Mouse (Mus musculus): Measurements from ENCODE around the gene Rnf26.

Gene Rnf26

DNA sequence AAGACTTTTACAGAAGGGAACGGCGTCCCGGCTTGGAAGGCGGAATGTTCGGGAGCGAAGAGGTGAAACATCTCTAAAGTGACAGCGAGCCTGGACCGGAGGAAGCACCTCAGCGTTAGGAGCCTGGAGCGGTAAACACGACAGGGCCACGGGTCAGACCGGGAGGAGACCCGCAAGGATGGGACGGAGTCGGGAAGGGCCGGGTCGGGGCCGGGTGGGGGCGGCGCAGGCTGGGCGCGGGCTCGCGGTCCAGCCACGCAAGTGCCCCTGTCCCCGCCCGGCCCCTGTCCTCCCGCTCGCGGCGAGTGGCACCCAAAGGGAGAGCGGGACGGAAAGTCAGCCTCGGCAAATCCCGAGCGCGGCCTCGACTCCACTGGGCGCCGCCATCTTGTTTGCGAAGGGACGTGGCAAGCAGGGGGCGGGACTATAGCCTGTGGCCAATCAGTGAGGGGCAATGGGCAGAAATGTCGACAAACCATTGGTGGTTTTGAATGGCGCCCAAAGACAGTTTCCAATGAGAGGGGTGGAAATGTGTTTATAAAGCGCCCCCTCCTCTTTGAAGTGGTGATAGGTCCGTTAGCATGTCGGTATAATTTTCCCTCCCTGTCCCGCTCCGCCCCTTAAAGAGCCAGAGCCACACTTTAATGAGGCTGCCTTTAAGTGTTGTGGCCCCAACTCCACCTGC lies at the start of gene Rnf26, which contains the start of gene Gm49380:
Gene Rnf26 (minus strand): TSS at position 413 of the 685 bp plus-strand sequence.
Gene Gm49380 (minus strand): TSS at position 396 of the 685 bp plus-strand sequence.
- in situ Hi-C loops (cut with MseI, MboI), result no loop called here

DNA sequence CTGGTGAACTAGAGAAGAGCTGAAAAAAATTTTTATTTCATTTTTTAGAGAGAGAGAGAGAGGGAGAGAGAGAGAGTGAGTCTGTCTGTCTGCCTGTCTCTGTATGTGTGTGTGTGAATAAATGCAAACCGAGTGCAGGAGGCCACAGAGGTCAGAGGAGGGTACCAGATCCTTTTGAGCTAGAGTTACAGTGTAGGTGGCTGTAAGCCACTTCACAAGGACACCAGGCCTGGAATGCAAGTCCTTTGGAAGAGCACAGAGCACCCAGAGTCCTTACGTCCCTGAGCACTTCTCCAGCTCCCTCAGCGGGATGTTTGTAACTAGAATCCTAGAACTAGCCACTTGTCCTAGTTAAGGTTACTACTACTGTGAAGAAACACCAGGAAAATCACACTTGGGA lies 46.6 kb upstream of the Rnf26 start:
- in situ Hi-C loops (cut with MseI, MboI), result no loop called here

DNA sequence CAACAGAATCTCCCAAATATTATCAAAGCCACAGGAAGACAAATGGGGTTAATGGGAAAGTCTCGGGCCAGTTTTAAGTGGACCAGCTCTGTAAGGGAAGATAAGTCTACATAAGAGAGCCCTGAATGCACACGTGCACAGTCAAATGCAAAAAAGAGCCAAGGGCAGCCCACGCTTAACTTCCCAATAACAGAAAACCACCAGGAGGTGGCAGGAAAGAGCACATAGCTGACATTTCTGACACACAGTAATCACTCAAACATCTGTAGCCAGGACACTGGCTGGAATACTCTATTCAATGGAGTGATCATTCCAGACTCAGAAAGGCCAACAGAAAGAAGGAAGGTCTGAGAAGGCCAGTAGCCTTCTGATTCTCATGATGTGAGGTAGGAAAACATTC lies 34.0 kb upstream of the Rnf26 start:
- in situ Hi-C loops (cut with MseI, MboI), result no loop called here

DNA sequence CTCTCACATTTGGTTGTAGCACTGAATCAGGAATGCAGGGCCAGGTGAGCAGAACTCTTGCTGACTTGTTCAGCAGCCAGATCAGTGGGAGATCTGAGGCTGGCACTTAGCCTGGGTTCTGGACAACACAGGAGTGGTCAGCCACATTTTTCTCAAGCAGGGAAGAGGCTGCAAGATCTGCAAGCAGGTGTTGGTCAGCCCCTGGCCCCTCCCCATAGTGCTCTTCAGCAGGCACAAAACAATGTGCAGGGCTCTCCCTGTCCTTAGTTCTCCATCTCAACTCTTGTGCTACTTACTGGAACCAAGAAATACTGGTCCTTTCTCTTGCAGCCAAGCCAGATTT lies 31.4 kb upstream of the Rnf26 start:
- in situ Hi-C loops (cut with MseI, MboI), result no loop called here

DNA sequence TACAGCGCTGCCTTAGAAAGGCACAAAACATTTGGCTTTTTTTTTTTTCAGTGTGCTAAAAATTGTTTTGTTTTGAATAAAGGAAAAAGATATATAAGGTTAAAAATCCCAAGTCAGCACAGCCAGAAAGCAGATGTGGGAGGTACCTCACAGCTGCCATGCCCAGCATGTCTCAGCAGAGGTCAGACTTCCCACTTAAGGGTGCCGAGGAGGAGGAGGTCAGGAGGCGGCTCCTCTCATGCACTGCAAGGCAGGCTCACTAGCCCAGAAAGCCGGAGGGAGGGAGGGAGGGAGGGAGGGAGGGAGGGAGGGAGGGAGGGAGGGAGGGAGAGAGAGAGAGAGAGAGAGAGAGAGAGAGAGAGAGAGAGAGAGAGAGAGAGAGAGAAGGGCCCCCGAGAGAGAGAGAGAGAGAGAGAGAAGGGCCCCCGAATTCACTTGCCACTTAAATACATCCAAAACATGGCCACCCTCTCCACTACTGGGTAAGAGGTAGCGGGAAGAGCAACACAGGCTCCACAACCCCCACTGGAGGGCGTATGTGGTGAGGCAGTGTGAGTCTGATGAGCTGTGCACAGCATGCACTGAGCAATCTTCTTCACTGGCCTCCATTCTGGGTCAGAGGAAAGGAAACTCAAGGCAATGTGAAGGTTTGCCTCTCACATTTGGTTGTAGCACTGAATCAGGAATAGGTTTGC lies 30.9 kb upstream of the Rnf26 start:
- in situ Hi-C loops (cut with MseI, MboI), result no loop called here

DNA sequence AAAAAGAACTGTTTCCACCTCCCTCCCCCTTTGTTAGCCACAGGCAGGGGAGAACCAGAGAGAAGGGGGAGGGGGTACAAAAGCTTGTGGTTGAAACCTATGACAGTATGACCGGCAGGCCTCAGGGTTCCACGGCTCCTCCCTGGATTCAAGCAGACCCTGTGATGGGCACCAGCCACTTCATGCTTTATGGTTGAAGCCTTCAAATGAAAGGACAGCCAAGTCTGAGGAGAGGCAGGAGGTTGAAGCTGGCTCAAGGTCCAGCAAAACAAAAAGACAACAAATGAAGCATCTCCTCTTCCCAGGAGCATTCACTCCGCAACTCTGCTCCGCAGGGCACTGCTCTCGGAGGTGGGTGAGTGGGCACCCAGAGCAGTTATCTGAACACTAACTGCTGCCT lies 30.1 kb upstream of the Rnf26 start:
- in situ Hi-C loops (cut with MseI, MboI), result no loop called here

DNA sequence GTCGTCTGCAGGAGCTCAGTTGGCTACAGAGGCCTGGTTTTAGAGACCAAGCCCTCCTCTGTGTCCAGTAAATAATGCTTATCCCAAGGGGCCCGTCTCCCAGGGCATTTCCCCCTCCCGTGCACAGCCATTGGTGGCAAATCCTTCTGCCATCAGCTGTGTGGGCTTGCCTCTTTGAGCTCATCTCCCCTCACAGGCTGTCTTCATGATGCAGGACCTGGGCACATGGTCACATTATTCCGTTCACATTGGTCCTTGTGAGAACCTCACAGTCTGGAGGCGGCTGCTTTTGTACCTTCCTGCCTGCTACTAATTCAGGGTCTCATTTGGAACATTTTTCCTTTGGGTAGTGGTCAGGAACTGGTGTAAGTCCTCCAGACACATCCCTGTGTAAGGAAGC lies 28.6 kb upstream of the Rnf26 start:
- in situ Hi-C loops (cut with MseI, MboI), result no loop called here

DNA sequence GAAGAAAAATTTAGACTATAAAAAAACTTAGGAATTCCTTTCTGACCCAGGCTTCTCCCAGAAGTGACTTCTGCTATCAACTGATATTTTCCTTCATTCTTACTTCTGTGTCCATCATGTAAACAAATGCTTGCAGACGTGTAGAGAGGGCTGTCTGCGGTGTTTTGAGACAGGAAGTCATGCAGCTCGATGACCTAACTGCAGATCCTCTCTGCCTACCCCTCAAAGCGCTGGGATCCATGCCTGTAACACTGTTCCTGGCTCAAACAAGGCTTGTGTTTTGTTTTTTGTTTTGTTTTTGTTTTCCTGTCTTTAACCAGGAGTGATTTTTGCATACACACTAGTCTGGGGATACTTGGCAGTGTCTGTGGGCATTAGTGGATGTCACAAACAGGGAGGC lies 24.5 kb upstream of the Rnf26 start:
- in situ Hi-C loops (cut with MseI, MboI), result no loop called here

DNA sequence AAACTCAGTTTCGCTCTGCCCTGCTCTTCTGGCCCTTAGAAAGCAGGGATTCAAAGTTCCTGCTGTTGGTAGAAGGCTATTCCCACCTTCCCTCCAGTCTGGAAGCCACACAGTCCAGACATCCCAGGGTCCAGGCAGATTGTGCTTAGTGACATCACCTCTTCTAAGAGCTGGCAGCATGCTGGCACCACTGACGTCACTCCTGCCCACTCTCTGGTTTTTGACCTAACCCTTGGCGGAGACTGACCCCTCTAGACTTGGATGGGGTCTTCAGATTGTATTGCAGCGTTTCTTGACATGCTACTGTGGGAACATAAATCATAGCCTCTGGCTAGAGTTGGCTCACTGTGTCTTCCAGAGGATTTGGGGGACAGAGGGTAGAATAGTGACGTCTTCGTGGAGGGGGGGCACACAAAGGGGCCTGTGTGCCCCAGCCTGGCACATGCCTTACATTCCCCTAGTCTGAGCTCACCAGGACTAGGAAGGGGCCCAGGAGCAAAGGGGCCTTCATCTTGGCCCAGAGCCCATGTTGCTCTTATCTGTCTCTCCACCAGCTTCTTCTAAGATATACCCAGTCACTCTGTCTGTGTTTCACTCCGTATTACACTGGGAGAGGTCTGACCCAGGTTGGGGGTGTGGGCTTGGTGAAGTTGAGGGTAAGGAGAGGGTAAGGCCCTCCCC lies 22.6 kb upstream of the Rnf26 start:
- in situ Hi-C loops (cut with MseI, MboI), result no loop called here

DNA sequence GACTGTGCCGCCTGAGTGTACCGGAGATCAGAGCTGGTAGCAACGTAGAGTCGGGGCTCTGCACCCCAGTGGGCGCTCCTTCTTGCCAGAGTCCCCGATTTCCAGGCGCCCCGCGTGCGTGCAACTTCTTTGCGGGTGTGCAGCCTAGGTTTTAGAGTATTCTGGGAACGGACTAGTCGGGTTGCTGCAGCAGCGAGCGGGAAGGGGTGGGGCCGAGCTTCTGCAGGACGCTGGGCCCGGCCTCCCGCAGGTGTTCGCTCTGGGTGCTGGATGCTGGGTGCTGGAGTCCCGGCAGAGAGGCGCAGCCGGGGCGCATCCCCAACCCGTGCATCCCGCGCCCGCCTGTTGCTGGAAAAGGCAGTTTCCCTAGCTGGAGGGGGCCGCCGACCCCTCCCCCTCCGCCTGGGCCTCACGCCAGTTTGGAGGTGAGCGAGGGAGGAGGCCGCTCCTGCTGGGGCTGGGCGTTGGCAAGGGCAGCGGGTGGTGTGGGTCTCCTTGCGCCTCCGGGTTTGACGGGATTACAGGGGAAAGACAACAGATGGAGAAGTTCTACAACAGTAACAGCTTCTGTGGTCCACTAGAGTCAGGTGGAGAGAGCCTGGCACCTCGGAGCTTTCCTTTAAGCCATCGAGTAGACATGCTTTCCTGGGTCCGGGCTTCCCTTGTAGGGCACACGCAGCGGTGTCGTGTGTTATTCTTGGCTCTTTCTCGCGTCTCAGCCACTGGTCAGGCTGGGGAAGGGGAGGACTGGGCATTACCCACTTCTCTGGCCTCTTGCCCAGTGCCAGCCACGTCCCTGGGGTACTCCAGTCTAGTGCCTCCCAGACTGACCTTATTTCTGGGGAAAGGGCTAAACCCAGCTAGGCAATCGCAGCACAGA lies 21.8 kb upstream of the Rnf26 start:
- in situ Hi-C loops (cut with MseI, MboI), result no loop called here

DNA sequence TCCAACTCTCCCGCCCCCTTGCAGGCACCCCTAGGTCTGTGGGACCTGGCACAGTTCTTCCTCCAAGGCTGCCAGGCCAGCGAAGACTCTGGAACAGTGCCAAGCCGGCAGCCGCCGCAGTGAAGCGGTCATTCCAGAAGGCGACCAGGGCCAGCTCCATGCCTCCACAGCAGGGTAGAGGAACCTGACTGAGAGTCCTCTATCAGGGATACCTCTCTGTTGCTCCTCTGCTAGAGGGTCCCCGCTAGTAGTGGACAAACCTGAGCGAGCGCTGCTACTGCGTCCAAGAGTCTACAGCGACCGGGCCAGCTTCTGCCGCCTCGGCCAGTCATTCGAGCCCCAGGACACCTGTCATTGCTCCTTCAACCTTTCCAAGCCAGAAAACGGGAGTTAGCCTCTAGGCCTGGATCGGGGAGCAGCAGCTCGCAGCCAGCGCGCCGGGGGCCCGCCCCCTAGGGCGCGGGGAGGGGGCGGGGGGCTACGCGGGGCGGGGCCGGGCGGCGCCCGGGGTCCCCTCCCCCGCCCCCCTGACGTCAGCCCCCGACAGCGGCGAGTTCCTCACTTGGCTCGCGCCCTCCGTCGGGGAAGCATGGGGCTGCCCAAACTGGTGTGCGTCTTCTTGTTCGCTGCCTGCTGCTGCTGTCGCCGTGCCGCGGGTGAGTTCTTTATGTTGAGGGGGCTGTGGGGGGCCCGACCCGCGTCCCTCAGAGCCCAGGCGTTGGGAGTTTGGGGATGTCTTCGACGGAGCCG lies 21.0 kb upstream of the Rnf26 start, which contains the start of gene Mcam:
Gene Mcam (plus strand): TSS at position 369 of the 750 bp plus-strand sequence.
- in situ Hi-C loops (cut with MseI, MboI), result no loop called here

DNA sequence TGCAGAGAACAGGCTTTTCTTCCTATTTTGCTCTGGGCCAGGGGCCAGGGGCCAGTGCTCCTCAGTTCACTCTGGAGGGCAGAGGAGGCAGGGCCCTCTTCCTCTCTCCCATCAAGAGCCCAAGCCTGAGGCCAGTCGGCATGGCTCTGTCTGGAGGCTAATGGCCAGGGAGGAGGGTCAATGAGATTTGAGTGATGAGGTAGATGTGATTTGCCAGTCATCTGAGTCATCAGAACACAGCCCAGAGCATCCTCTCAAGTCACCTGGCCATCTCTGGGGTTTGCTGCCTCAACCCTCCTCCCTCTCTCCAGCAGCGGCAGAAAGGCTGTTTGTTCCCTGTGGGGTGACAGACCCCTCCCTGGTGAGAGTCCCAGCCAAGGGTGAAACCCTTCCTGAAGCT lies 20.0 kb upstream of the Rnf26 start:
- in situ Hi-C loops (cut with MseI, MboI), result no loop called here

DNA sequence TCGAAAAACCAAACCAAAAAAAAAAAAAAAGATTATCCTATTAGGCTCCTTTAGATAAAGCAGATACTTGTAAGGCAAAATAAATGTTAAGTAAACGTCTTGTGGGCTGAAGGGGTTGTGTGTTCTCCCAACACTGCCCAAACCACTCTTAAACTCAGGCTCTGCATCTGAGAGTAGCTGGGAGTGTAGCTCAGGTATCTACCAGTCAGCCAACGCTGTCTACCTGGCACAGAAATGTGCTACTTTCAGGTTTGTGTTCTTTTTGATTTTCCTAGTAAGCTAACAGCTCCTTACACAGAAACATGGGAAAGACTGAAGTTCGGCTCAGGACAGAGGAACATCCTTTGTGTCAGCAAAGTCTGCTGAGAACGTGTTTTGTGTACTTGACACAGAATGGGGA lies 18.9 kb upstream of the Rnf26 start:
- in situ Hi-C loops (cut with MseI, MboI), result no loop called here

DNA sequence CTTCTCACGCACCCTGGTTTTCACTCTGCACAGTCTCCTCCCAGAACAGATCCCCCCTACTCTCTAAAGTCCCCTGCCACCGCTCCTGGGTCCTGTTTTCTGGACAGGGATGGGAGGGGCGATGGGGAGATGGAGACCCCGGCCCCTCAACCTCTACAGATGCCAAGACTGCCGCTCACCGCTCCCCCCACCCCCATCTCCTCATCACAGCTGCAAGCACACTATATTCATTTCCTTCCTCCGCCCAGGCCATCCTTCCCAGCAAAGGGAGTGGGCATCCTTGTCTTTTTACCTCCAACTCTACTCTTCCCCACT lies 17.9 kb upstream of the Rnf26 start:
- in situ Hi-C loops (cut with MseI, MboI), result no loop called here

DNA sequence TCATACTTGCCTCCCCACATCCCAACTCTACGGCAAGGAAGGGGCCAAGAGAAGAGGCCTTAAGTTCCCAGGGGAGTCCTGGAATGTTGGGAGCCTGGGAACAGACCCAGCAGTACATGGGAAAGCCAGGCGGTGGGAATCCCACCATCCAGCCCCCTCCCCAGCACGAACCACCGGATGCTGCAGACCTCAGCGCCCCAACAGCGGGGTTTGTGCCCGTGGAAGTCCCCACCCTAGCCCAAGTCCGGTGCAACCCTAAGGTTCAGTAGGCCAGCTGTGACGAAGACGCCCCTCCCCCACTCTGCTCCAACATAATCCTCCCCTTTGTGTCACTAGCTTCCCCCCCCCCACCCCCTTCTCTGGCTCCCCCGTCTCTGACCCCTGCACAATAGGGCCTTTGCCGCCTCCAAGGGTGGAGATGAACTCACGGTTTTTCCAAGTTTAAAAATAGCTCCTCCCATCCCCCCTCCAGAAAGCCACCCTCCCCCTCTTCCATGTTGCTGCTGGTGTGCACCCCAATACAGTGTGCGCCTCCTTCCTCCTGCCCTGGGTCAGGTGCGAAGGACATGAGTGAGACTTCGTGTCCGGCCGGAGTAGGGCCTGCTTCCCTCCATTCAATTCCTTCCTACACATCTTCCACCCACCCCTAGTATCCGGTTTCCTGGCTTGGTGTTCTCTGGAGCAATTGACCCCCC lies 17.4 kb upstream of the Rnf26 start:
- in situ Hi-C loops (cut with MseI, MboI), result no loop called here

DNA sequence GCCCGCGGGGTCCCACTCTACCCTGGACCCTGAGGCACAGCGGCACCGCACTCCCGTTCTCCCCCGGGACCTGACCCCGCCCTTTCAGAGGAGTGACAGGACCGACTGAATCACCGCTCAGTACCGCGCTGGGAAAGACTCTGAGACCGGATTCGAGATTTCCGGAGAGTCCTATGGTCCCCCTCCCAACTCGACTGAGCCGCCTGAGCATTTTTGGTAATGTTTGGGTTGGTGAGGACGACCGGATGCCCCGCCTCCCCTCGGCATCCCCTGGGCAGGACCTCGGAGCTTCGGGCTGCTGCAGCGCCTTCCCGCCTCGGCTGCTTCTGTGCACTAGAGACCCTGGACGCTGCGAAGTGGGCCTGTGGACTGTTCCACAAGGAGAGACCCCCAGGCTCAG lies 16.7 kb upstream of the Rnf26 start:
- in situ Hi-C loops (cut with MseI, MboI), result no loop called here

DNA sequence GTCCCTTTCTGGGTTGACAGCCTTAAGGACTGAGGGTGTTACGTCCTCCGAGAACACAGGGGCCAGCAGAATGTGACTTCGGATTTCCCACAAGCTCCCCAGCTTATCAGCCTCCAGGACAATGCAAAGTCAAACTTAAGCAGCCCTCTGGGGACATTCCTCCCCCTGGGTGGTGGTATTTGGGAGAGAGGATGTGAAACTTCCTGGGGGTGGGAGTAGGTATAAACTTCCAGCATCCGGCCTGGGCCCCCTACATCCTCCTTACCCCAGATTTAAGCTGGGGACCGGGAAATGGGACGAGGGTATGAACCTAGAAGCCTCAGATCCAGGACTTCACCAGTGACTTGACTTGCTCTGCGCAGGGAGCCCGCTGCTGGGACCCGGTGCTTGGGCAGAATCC lies 16.3 kb upstream of the Rnf26 start:
- in situ Hi-C loops (cut with MseI, MboI), result no loop called here

DNA sequence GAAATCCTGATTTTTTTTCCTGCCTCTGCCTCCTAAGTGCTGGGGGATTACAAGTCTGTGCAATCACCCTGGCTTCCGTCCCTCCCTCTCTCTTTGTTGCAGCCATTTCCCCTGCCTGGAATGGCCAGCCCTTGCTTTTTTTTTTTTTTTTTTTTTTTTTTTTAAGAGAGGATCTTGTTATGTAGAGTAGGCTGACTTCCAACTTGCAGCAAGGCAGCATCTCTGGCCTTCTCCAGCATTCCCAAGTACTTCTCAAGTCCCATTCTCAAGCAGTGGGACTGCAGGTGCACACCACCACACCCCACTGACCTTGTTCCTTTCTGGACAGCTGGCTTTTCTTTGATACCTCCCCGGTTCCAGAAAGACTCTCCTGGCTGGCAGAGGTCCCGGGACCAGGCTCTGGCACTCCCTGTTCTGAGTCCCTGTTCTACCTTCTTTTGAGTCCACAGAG lies 14.1 kb upstream of the Rnf26 start:
- in situ Hi-C loops (cut with MseI, MboI), result no loop called here

DNA sequence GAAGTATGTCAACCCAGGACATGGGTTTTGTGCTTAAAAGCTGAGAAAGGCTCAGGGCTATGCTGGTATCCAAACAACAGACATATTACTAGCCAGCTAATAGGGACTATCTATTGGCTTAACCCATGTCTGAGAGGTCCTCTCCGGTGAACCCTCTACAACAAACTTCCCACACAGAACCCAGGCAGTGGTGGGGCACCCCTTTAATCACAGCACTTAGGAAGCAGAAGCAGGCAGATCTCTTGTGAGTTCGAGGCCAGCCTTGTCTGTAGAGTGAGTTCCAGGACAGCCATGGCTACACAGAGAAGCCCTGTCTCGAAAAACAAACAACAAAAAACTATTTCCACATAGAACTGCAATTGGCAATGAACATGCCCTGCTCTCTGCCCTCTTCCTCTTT lies 13.4 kb upstream of the Rnf26 start:
- in situ Hi-C loops (cut with MseI, MboI), result no loop called here

DNA sequence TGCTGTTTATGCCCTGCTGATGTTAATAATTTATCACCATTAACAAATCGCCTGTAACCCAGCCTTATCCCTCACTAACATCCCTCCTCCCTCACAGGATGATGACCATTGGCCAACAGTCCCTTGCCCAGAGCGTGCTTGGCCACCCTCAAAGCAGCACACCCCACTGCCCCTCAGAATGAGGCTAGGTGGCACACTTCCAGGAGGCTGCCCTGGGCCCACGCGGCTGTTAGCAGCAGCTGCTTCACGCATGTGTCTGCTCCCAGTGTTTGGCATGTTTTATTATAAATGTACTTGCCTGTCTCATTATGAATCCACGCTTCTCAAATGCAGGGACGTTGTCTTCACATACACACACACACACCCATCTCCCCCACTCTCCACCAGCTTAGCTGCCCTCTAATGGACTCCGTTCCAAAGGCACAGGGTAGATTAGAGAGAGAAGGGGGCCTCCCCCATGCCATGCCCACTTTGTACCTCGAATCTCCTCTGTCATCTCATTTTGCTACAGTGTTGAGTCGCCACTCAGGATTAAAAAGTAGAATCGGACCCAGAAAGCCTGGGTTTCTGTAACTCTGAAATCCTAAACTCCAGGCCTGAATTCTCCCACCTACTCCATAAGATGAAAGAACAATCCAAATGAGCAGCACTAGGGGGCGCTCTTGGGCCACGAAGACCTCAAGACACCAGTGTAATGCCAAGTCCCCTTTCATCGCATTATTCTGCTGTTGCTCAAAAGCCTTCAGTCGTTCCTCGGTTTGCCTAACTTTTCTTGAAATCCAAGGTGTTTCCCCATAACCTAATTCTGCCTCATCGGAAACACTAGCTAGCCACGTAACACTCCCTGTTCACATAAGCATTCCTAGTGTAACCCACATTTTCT lies 12.5 kb upstream of the Rnf26 start:
- in situ Hi-C loops (cut with MseI, MboI), result no loop called here
